Mouse (Mus musculus): ENCODE results near the gene Mab21l3. TPM values are rescaled to one million over a fixed set of nuclear protein-coding genes. Genes with fewer than 3 reads are reported as not detected.
"Not testable (repeated sequence)": the region's sequence is repeated elsewhere in the genome, so short reads cannot be mapped to it uniquely, and the experiment has no call there.

Mab21l3 gene
- polyA plus RNA-seq, 1 experiment from 2014 or later = 0.14 TPM

DNA sequence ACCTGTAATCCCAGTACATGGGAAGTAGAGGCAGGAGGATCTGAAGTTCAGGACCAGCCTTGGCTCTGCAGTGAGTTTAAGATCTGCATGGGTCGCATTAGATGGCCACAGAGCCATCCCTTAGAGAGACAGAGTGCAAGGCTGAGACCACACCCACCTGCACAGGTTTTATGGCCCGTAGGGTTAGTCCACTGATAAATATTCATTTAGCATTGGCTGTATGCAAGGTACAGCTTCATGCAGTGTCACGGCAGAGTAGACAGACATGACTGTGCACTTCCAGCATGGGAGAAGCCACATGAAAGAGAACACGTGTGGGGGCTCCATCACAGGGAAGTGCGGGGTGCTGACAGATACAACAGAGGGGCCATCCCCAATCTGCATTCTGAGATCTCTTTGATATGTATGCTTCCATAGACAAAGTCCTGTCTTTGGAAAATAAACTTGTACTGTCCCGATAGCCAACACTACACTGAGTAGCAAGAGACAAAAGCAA, 21.5 kb downstream of the Mab21l3 start:
- Histone ChIP-seq H3K4me3 (ENCODE audit: inconsistent target) (no peak overlapping the region), H3K27ac (no peak overlapping the region), H3K79me2 (ENCODE audit: inconsistent target) (no peaks in the 10 kb centered on the region), H3K36me3 (ENCODE audit: inconsistent target) (no peaks in the 10 kb centered on the region)
- 72% methylated on average over 6 of the region's 6 CpGs for WGBS (ENCODE audit: missing documents)

DNA sequence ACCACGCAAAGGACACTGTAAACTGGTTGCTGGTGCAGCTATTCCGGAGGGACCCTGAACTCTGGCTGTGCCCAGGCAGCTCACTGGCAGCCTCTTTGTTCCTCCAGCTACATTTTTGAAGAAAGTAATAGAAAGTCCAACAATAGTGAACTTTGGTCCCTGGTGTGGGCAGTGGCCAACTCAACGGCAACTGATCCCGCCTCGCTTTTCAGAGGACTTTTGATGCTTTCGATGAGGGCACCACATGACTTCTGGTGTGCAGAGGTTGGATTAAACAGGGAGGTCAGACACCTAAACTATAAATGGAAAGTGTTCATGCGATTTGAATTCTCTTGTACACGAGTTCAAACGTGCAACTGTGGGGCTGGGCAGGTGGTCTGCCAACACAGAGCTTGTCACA, 24.4 kb downstream of the Mab21l3 start:
- no peaks in the 10 kb centered on the region for H3K79me2 ChIP-seq (ENCODE audit: inconsistent target)
- no peak overlapping the region for H3K27ac ChIP-seq
- no peak overlapping the region for H3K4me3 ChIP-seq (ENCODE audit: inconsistent target)
- WGBS (ENCODE audit: missing documents) = 94% methylated on average over 8 of the region's 9 CpGs
- no peaks in the 10 kb centered on the region for H3K36me3 ChIP-seq (ENCODE audit: inconsistent target)

DNA sequence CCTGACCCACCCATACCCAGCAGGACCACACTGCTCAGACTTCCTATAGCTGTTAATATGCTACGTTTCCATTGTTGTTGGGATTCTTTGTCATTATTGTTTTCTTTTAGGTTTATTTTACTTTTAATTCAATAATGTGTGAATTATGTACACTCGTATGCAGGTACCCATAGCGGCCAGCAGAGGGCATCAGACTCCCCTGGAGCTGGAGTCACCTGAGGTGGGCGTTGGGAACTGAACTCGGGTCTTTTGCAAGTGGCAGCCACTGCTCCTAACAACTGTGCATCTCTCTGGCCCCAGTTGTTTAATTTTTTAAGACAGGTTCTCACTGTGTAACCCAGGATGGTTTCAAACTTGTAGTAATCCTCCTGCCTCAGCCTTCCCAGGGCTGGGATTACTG, 26.7 kb downstream of the Mab21l3 start:
- Histone ChIP-seq H3K27ac (no peak overlapping the region), H3K79me2 (ENCODE audit: inconsistent target) (no peaks in the 10 kb centered on the region), H3K4me3 (ENCODE audit: inconsistent target) (no peak overlapping the region), H3K36me3 (ENCODE audit: inconsistent target) (no peaks in the 10 kb centered on the region)
- 84% methylated on average over 3 of the region's 5 CpGs for WGBS (ENCODE audit: missing documents)

DNA sequence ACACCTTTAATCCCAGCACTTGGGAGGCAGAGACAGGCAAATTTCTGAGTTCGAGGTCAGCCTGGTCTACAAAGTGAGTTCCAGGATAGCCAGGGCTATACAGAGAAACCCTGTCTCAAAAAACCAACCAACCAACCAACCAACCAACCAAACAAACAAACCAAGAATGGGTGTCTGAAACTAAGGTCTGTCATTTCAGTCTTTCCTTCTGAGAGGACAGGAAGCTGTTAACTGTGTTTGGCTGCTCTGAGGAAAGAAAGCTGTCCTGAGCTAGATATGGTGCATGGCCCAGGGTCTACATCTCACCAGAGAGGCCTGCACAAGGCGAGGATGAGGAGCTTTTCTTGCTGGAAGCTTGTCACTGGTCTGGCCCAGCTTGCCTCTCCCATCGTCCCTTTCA, 28.1 kb downstream of the Mab21l3 start:
- not testable (repeated sequence) for H3K36me3 ChIP-seq (ENCODE audit: inconsistent target); H3K4me3 ChIP-seq (ENCODE audit: inconsistent target); H3K27ac ChIP-seq; H3K79me2 ChIP-seq (ENCODE audit: inconsistent target)
- WGBS (ENCODE audit: missing documents) = 82% methylated on average over 3 of the region's 3 CpGs

DNA sequence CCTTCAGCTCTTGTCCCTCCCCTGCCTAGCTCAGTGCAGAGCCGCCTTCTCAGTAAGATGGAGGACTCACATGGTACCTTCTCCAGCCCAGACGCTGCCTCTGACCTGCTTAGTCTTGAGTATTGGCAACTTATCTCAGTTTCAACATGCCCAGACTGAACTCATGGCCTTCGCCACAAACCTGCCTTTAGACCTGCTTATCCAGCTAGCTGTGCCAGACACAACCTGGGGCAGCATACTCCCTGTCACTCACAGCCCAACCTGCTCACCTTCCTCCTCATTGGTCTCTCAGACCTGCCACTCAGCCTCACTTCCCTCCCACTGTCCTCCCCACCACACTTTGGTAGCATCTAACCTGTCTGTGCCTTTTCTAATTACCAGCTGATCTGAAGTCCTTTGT, 32.8 kb downstream of the Mab21l3 start:
- no peaks in the 10 kb centered on the region for H3K79me2 ChIP-seq (ENCODE audit: inconsistent target)
- no peak overlapping the region for H3K4me3 ChIP-seq (ENCODE audit: inconsistent target)
- 92% methylated on average over 3 of the region's 3 CpGs for WGBS (ENCODE audit: missing documents)
- no peak overlapping the region for H3K27ac ChIP-seq
- no peaks in the 10 kb centered on the region for H3K36me3 ChIP-seq (ENCODE audit: inconsistent target)

DNA sequence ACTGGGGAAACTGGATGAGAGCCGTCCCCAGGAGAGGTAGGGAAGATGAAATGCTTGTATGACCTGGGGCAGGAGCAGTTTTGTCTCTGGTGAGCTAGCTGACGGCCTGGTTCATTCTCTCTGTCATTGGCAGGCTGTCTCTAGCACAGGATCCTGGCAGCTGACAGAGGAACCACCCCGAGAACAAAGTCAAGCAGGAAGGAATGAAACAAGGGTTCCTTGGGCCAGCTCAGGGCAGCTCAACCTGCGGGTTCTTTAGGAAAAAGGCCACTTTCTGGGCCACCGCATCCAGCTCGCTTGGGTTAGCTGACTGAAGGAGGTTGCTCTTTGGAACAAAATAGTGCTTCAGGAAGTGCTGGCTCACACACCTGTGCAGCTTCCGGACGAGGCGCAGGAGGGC, 34.0 kb downstream of the Mab21l3 start:
- Histone ChIP-seq H3K36me3 (ENCODE audit: inconsistent target) (no peaks in the 10 kb centered on the region), H3K27ac (no peak overlapping the region), H3K4me3 (ENCODE audit: inconsistent target) (no peak overlapping the region), H3K79me2 (ENCODE audit: inconsistent target) (no peaks in the 10 kb centered on the region)
- 88% methylated on average over 9 of the region's 9 CpGs for WGBS (ENCODE audit: missing documents)

DNA sequence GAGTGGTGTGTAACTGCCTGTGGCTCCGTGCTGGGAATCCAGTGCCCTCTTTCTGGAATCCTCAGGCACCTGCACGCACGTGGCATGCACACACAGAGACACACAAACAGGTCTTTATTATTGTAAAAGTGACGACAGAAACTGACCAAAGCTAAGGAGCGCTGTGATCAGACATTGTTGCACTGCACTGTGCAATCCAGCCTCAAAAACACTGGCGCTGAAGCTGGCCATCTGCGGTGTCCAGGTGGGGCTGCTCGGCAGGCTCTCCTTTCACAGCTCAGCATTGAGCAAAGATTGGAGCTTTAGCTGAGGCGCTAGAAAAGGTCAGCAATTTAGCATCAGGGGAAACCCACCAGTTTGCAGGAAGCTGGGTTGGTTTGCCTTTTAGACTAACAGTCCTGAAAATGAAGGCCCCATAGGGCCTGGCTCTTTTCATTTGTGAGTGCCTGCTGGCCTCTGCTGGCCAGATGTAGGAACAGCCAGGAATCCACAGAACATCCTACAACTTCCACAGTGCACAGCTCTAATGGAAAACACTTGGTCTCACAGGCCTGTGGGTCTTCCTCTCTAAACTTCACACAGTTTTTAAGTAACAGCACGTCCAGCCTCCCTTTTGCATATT, 36.3 kb downstream of the Mab21l3 start:
- no peak overlapping the region for H3K4me3 ChIP-seq (ENCODE audit: inconsistent target)
- H3K79me2 ChIP-seq (ENCODE audit: inconsistent target) = no peaks in the 10 kb centered on the region
- no peaks in the 10 kb centered on the region for H3K36me3 ChIP-seq (ENCODE audit: inconsistent target)
- WGBS (ENCODE audit: missing documents) = 61% methylated on average over 10 of the region's 10 CpGs
- no peak overlapping the region for H3K27ac ChIP-seq

DNA sequence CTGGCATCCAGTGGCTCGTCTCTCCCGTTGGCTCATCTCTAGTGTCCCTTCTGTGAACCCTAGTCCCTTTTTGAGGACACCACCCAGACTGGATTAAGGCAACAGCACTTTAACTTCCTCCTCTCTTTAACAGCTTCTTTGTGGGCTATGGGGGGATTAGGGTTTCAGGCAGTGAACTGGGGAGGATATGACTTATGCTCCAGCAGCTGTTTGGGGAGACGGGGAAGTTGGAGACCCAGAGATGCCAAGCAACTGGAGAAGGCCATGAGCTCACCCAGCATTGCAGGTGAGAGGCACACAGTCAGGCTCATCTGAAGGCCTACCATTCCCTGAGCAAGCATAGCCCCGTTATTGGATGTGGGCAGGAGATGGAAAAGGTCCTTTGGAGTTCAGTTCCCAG, 36.8 kb downstream of the Mab21l3 start:
- Histone ChIP-seq H3K79me2 (ENCODE audit: inconsistent target) (no peaks in the 10 kb centered on the region), H3K4me3 (ENCODE audit: inconsistent target) (no peak overlapping the region), H3K36me3 (ENCODE audit: inconsistent target) (no peaks in the 10 kb centered on the region), H3K27ac (no peak overlapping the region)
- WGBS (ENCODE audit: missing documents) = 43% methylated on average over 4 of the region's 4 CpGs

DNA sequence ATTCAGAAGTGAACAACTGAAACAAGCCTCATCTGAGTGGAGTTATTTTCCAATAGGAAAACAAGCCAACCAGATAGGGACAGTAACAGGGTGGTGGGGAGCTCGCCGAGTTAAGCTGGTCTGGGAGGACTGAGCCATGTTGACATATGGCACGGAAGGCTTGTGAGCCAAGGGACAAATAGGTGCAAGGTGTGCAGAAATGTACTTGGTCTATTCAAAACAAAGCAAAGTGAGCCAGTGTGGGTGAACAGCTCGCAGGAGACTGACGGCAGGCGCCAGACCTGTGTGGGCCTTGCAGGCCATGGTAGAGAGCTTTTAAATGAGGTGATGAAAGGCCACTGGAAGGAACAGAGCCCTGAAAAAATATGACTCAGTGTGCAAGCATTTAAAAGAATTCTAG, 41.1 kb downstream of the Mab21l3 start:
- Histone ChIP-seq H3K79me2 (ENCODE audit: inconsistent target) (no peaks in the 10 kb centered on the region), H3K27ac (no peak overlapping the region), H3K4me3 (ENCODE audit: inconsistent target) (no peak overlapping the region), H3K36me3 (ENCODE audit: inconsistent target) (no peaks in the 10 kb centered on the region)
- WGBS (ENCODE audit: missing documents) = 94% methylated on average over 6 of the region's 6 CpGs

DNA sequence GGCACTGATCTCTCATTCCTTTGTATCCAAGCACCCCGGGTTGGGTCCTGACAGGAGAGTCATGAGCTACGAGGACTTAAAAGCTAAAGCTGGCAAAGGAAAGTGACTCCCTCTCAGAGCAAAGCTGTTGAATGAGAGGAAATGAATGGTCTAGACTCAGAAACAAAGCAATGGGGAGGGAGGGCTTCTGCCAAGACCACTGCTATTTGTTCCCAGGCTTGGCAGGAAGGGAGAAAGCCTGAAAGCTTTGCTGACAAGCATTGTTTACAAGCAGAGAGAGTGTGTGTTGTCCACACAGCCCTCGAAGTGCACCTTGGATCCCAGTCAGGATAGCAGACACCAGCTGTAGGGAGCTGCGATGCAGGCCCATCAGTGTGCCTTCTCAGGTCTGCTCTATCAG, 41.8 kb downstream of the Mab21l3 start:
- H3K36me3 ChIP-seq (ENCODE audit: inconsistent target) = no peaks in the 10 kb centered on the region
- no peak overlapping the region for H3K4me3 ChIP-seq (ENCODE audit: inconsistent target)
- 78% methylated on average over 4 of the region's 4 CpGs for whole genome bisulfite sequencing (ENCODE audit: missing documents)

DNA sequence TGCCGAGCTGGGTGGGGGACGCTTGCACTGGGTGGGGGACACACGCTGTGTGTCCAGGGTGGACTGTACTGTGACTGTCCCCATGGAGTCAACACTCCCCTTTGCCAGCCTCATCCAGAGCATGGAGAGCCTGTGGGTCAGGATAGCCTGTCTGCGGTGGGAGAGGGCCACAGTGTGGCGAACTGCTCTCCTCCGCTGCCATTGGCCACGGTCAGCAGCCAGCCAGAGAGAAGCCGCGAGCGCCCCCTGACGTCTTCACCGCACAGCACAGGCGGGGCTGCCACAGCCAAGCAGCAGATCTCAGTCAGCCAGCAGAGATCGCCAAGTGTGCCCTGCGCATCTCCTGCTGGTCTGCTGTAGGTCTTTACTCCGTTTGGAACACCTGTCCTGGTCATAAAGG, 42.6 kb downstream of the Mab21l3 start:
- WGBS (ENCODE audit: missing documents) = 12% methylated on average over 16 of the region's 16 CpGs
- Histone ChIP-seq H3K4me3 (ENCODE audit: inconsistent target) (no peak overlapping the region), H3K36me3 (ENCODE audit: inconsistent target) (no peaks in the 10 kb centered on the region), H3K27ac (no peak overlapping the region), H3K79me2 (ENCODE audit: inconsistent target) (no peaks in the 10 kb centered on the region)

More for the DNA sequence above, 41.8 kb downstream of the Mab21l3 start:
- Histone ChIP-seq H3K27ac (no peak overlapping the region), H3K79me2 (ENCODE audit: inconsistent target) (no peaks in the 10 kb centered on the region)

DNA sequence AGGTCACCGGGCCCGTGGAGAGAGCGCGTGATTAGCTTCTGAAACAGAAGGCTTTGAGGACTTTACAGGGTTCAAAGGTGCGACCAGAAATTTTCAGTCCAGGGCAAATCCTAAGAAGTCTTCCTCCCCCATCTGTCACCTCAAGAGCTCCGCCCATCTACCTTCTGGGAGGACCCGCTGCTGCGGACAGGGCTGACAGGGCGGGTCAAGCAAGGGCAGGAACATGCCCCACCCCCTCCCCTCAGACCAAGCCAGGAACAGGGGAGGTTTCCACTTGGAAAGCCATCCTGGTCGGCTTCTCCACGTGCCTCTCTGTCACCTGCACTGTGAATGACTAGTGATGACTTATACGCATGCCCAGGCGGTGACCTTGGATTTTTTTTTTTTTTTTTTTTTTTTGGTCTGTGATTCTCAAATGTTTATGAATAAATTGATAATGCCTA, 43.2 kb downstream of the Mab21l3 start:
- Histone ChIP-seq H3K27ac (no peak overlapping the region), H3K36me3 (ENCODE audit: inconsistent target) (no peaks in the 10 kb centered on the region), H3K79me2 (ENCODE audit: inconsistent target) (no peaks in the 10 kb centered on the region), H3K4me3 (ENCODE audit: inconsistent target) (no peak overlapping the region)
- 77% methylated on average over 12 of the region's 13 CpGs for WGBS (ENCODE audit: missing documents)

DNA sequence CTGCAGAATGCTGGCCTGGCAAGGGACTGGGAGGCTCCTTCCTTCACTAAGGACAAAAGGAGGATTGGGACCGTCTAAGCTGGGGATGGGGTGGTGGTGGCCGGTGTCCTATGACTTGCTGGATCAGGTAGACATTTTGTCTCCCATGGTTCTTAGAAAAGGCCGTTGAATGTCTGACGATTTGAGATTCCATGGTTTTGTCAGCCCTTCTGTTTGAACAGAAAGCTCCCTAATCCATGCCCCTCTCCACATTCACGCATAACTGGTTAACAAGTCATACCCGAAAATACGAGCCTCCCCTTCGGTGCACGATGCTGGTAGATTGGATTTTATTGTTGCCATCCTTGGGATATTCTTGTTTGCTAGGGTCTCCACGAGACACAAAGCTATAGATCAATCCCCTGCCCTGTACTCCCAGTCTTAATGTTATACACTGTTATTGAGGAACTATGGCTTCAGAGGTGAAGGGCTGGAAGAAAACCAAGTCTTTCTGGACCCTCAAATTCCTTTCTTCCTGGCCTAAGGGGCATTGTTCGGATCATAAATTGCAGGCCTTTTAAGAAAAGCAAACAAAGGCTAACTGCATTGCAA, 43.7 kb downstream of the Mab21l3 start:
- Histone ChIP-seq H3K4me3 (ENCODE audit: inconsistent target) (no peak overlapping the region), H3K79me2 (ENCODE audit: inconsistent target) (no peaks in the 10 kb centered on the region), H3K36me3 (ENCODE audit: inconsistent target) (no peaks in the 10 kb centered on the region), H3K27ac (no peak overlapping the region)
- WGBS (ENCODE audit: missing documents) = 92% methylated on average over 11 of the region's 11 CpGs

DNA sequence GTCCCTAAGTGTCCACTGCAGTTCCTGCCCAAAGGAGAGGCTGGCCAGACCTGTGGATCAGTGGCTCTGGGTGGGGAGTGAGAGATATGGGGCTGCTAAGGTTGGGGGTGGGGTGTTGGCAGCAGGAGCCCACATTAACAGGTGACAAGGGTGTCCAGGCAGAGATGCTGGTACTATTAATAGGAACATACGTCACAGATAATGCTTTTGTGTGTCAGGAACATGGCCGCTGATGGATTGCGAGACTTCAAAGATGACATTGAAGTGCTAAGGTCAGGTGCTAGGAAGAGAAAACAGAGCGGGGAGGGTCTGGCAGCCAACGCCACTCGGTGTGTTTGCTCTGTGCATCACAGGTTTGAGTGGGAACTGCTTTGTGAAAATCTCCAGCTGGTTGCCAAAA, 44.4 kb downstream of the Mab21l3 start:
- 92% methylated on average over 6 of the region's 6 CpGs for WGBS (ENCODE audit: missing documents)
- H3K4me3 ChIP-seq (ENCODE audit: inconsistent target) = no peak overlapping the region

DNA sequence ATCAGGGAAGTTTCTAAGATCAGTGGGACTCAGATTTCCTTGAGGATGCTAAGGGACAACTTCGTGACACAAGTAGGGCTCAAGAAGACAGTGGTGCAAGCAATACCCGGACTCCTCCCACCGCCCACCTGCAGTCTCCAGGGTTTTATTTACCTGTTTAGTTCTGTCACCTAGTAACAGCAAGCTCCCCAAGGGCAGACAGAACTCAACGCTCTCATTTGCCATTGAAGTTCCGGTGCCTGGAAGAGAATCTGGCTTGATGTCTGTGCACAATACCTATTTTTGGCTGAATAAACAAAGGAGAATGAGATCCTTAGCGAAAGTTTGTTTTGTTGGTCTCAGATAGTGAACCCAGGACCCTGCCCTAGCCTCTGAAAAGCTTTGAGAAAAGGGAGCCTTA, 45.0 kb downstream of the Mab21l3 start:
- Histone ChIP-seq H3K79me2 (ENCODE audit: inconsistent target) (no peaks in the 10 kb centered on the region), H3K27ac (no peak overlapping the region), H3K4me3 (ENCODE audit: inconsistent target) (no peak overlapping the region), H3K36me3 (ENCODE audit: inconsistent target) (no peaks in the 10 kb centered on the region)
- WGBS (ENCODE audit: missing documents) = 90% methylated on average over 6 of the region's 6 CpGs

More for the DNA sequence above, 44.4 kb downstream of the Mab21l3 start:
- Histone ChIP-seq H3K36me3 (ENCODE audit: inconsistent target) (no peaks in the 10 kb centered on the region), H3K27ac (no peak overlapping the region), H3K79me2 (ENCODE audit: inconsistent target) (no peaks in the 10 kb centered on the region)

DNA sequence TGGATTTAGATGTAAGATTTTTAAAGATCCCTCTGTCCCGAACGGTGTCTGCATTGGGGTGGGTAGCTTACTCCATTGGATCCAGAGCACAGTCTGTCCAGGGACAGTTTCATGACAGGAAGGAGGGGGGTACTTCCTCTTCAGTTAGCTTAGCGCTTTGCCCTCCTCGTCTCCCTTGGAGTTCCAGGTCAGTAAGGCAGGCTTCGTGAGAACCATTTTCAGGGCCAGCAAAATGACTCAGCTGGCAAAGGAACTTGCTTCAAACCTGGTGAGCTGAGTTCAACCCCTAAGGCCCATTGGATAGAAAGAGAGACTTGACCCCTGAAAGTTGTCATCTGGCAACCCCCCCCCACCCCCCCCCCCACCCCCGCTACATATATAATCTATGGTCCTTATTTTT, 46.0 kb downstream of the Mab21l3 start:
- Histone ChIP-seq H3K4me3 (ENCODE audit: inconsistent target) (no peak overlapping the region), H3K79me2 (ENCODE audit: inconsistent target) (no peaks in the 10 kb centered on the region), H3K27ac (no peak overlapping the region), H3K36me3 (ENCODE audit: inconsistent target) (no peaks in the 10 kb centered on the region)
- 45% methylated on average over 5 of the region's 6 CpGs for WGBS (ENCODE audit: missing documents)
